Mouse (Mus musculus) spleen, postnatal 0 days (tissue): Measurements from ENCODE around the gene Elmod3. TPM values are rescaled to one million over a fixed set of nuclear protein-coding genes. Genes with fewer than 3 reads are reported as not detected.

Experiments
- polyA plus RNA-seq: library from polyadenylated mRNA; unstranded; fragments of >200 nt; fragmentation: Nextera tagmentation; extraction: Ambion mirVana; gene quantifications from 2 replicates; pipeline ENCODE4 v1.2.1, GENCODE M21; 2015

Gene Elmod3
- 5.3 and 5.7 TPM in 2 replicates for polyA plus RNA-seq

DNA sequence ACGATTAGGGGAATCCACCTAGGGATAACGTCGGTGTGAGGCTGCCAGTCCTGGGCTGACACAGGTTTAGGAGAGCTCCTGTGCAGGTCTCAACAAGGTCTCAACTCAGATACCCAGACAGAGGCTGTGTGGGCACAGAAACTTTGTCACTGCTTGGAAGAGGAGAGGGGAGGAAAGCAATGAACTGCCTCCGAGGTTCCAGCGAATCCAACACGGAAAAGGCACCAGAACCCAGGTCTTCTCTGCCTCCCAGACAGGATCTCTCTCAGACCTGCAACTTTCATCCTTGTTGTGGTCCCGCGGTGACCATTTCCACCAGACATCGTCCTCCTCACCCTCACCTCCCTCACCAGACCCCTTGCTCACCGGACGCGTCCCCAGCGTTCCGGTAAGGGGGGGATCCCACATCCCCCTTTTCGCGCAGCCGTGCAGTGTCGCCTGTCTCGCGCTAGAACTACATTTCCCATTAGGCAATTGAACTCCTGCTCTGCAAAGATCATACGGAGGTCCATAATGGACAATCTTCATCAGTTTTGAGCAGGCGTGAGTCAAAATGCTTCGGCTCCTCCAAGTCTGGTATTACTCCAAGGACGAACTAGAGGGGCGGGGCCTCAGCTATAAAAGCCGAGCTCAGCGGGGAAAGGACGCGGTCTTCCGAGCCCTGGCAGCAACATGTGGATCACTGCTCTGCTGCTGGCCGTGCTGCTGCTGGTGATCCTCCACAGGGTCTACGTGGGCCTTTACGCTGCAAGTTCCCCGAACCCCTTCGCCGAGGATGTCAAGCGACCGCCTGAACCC lies at the start of gene Elmod3, which contains the start of gene Retsat:
Elmod3 (minus strand) TSS at position 458 of the 798 bp plus-strand sequence.
Retsat (plus strand) TSS at position 520 of the 798 bp plus-strand sequence.

DNA sequence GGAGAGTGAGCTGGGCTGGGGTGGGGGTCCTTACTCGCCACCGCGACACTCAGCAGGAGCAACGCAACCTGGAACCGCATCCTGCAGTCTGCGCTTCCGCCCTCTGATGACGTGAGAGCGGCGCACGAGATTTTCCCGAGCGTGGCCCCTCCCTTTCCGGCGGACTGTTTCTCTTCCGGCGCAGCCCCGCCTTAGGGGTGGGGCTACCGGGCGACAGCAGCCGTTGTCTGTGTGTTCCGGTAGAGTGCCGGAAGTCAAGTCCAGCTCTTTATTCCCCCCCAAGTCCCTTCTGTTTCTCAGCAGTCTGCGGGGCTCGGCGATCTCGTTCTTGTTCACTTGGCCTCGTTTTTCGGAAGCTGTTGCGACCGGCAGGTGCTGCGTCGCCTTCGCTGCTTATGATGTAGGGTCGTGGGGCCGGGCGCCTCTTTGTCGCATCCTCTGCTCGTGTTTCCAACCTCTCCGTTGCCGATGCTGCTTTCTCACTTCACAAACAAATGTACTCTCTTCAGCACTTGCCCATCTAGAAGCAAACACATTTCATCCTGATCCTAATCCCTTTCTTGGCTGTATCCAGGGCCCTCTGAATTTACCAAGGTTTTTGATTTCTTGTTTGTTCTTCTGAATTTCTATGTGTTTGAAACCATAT lies 18.6 kb upstream of the Elmod3 start, which contains the start of gene Tgoln1:
Tgoln1 (minus strand) TSS at position 358 of the 646 bp plus-strand sequence.

DNA sequence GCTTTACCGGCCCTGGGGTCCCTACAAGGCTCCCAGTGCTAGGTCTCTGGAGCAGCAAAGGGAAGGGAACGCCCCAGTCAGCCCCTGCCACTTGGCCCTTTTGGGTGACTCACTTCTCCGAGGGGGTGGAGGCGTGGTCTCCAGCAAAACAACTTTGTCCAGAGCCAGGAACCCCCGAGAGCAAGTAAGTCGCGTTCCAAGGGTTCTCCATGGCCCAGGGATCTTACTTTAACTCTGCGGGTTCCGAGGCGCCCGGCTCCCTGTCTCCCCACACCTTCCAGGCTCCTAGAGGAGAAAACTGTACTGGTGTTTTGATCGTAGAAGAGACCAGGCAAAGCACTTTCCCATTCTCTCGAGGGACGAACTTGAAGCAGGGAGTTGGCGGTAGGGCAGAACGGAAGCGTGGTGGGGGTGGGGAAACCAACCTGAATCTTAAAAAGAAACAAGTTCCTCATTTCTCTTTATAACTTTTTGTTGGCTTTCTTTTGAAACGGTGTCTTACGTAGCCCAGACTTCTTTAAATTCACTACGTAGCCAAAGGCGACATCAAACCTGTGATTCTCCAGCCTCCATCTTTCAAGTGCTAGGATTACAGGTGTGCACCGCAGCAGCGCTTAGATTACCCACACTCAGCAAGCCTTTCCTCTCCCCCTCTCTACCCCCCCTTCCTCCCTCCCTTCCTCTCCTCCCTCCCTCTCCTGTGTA lies 53.8 kb downstream of the Elmod3 start, which contains the start of gene Capg:
Capg (plus strand) TSS at position 109 of the 705 bp plus-strand sequence.

DNA sequence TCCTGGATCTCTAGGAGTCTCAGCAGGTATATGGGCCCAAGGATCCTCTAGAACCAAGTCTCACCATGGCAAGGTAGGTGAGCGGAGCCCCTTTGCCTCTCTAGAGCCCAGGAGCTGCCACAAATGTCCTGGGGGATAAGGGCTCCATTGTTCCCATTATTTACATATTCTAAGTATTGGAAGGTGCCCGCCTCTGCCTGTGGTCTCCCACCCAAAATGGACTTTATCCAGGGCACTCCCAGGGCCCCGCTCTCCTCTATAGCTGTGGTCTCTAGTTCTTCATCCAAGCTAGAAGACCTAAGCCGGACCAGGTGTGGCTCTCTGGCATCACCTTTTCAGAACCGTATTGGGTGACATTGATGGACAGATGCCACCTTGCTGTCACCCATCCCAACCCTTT lies 76.6 kb downstream of the Elmod3 start, which contains the start of gene Sh2d6:
Sh2d6 (minus strand) TSS at position 101 of the 400 bp plus-strand sequence.

Other genes starting within 250 kb of the Elmod3 start
- gene Tmem150a, start 243.0 kb downstream of the Elmod3 start, polyA plus RNA-seq, result 4.1 and 7.1 TPM in 2 replicates
- 94.7 and 102 TPM in 2 replicates for gene Rnf181, start 231.5 kb downstream of the Elmod3 start, polyA plus RNA-seq
- 187 and 196 TPM in 2 replicates for gene Vamp5, start 217.9 kb downstream of the Elmod3 start, polyA plus RNA-seq
- gene Vamp8, start 207.7 kb downstream of the Elmod3 start, polyA plus RNA-seq, result 321 and 342 TPM in 2 replicates
- gene Ggcx, start 184.1 kb downstream of the Elmod3 start, polyA plus RNA-seq, result 5.0 and 6.3 TPM in 2 replicates
- gene Mat2a, start 158.9 kb downstream of the Elmod3 start, polyA plus RNA-seq, result 223 and 226 TPM in 2 replicates
- 0.16 TPM in 1 of 2 replicates, not detected in the other for gene Sh2d6, start 76.7 kb downstream of the Elmod3 start, polyA plus RNA-seq
- 55.0 and 71.7 TPM in 2 replicates for gene Capg, start 54.0 kb downstream of the Elmod3 start, polyA plus RNA-seq
- 12.4 and 13.9 TPM in 2 replicates for gene Retsat, start 62 bp upstream of the Elmod3 start, polyA plus RNA-seq
- 14.3 and 15.6 TPM in 2 replicates for gene Tgoln1, start 18.6 kb upstream of the Elmod3 start, polyA plus RNA-seq
- gene Tcf7l1, start 190.8 kb upstream of the Elmod3 start, polyA plus RNA-seq, result 5.2 and 7.6 TPM in 2 replicates